Mouse (Mus musculus) cerebellum, adult 18-20 months (tissue): ENCODE results near the gene Hoxa9.

ENCODE experiments used
- DNase-seq, 2 experiments: peaks; one replicate each; pipeline ENCODE4 v3.0.0; 2021

The Hoxa9 gene

DNA sequence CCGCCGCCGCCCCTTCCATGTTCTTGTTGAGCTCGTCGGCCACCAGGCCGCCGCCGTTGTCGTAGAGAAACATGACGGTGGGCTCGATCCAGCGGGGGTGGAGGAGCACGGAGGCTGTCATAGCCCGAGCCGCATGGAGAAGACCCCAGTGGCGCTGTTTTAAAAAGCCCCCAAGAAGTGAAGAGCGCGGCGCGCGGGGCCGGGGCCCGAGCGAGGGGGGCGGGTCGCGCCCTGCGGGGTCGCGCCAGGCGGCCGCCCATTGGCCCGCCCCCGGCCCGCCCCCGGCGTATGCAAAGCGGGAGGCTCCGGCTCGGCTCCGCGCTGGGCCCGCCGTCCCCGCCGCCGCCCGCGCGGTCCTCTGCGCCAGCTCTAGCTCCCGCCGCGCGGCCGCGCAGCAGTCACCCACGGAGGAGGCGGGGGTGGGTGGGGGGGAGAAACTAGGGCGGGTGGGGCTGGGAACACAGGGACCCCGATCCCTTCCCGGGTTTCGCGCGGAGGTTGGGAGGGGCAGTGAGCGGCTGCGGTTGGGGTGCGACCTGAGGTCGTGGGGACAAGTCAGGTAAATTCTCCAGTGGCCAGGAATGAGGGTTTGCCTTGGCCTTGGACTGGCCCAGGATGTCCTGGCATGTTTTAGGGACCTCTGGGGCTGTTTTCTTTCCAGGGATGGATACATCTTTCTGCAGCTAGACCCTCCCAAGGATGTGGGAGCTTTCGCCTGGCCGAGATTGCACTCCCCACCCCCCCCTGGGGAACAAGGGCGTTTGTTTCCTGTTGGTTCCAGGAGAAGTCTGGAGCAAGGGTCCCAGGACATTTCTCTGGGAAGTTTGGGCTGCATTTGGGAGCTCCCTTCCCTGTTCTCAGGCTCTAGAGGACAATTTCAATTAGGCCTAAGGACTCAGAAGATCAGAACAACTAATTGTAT lies 30.0 kb upstream of the Hoxa9 start, which contains the start of gene Hoxa13:
Hoxa13 (minus strand) TSS at position 227 of the 922 bp plus-strand sequence.
- DNase-seq: no peak

DNA sequence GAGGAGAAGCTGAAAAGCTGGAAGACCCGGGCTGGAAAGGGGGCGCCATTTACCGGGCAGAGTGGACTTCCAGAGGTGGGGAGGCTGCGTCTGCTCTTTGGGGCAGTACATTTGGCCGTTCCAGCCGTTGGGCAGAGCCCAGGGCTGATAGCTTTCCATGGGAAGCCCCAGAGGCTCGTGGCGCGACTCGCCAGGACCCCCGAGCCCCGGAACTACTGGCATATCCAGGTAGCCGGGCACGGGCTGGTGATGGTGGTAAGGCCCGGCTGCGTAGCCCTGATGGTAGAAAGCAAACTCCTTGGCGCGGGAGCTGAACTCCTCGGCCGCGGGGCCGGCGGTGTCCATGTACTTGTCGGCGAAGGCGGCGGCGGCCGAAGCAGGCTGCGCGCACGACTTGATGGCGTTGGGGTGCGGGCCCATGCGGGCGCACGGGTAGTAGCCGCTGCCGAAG lies 28.9 kb upstream of the Hoxa9 start:
- DNase-seq: no peak

DNA sequence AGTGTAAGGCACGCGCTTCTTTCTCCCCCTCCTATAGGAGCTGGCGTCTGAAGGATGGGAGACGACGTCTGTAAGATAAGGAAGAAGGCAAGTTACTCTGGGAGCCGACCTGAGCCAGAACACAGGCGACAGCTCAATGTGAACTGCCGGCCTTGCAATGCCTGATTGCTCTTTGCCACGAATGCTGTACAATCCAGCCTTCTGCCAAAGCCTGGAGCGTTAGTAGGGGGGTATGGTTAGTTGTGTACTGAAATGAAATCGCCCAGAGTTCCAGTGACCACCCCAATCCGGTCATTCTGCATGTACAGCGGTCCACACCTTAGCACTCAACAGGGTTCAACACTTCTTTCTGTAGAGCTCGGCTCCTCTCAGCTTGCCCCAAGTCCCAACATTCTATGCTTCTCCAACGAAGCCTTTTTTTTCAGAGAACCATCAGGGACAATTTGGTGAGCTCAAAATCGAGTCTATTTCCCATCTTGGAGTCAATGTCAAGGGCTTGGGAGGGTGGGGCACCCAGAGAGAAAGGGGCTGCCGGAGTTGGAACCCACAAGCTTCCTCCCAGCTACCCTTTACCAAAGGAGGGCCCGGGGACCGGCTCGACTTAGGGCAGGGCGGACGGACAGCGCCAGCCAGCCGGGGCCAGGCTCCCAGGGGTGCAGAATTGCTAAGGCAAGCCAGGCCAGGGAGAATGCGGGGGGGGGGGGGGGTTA lies 28.3 kb upstream of the Hoxa9 start:
- no peak for DNase-seq

DNA sequence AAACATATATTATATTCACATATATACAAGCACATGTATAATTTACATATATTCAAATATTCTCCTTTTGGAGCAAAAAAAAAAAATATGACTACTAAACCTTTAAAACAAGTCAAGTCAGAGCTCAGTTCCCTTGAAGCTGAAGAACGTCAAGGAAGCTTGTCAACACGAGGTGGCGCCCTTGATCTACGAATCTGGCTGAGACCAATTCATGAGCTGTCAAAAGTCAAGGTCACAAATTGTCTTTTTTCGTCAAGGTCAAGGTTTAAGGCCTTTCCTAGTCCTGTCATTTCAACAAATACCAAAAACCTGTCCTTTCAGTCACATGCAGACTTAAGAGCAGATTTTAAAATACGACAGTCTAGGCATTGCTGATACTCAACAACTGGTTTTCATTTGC lies 26.1 kb upstream of the Hoxa9 start:
- peak; percentile 57 to 66 for DNase-seq

DNA sequence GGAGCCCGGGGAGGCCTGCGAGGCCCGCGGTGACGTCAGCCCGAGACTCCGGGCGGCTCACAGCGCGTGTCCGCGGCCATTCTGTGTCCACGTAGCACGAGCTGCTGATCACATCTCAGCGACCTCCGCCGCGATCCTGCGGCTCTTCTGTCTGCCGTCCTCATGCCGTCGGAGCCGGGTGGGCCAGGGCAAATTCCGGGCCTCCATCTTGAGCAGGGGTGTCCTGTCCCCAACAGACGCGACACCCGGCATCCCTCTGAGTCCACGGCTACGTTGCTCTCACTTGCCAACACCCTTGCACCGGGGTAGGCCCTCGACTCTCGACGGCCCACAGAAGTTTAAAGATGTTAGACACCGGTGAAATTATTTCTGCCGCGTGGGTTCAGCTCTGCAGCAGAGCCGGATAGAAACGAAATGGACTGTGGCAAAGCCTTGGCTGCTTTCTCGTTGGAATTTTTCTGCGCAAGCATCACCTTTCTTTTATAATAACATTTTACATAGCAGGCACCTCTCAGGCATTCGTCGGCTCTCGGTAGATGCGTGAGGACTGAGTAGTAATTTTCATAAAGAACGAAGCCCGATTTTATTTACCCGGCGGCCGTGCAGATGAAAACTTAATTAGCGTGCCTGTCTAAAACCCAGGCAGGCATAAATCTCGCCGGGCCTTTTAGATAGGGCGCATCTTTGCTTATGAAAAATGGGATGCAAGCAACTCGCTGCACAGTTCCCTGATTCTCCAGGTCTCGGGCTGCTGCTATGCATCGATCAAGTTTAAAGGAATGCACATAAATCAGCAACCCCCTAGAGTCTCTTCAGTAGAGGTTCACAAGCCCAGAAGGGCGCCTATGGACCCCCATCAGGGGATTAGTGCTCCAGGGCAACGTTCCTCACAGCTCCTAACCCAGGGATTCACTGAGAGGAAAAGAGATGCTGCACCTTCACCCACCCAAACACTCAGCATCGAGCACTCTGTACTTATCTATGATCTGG lies 22.9 kb upstream of the Hoxa9 start:
- DNase-seq: no peak

DNA sequence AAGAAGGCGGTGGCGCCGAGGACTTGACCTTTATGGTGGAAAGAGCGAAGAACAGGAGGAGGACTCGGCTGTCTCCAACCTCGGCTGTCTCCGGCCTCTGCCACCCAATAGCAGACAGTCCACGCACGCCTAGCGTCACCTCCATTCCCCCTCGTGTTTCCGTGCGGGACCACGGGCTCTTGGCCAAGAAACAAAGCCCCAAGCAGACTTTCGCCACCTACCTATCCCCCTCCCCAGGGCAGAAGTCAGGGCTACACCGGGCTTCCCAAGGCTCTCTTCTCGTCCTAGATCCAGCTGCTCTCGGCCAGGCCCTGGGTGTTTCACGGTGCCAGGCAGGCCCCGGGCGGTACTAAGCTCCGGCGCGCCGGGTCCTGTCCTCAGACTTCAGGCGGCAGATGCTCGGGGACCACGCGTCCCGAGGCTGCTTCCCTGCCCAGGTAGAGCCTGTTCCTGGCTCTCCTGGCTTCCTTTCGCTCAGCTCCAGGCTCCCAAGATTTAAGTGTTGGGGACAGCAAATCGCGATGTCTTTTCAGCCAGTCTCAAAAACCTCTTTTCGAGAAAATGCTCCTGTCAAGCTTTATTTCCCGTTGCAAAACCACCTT lies 22.0 kb upstream of the Hoxa9 start:
- no peak for DNase-seq

DNA sequence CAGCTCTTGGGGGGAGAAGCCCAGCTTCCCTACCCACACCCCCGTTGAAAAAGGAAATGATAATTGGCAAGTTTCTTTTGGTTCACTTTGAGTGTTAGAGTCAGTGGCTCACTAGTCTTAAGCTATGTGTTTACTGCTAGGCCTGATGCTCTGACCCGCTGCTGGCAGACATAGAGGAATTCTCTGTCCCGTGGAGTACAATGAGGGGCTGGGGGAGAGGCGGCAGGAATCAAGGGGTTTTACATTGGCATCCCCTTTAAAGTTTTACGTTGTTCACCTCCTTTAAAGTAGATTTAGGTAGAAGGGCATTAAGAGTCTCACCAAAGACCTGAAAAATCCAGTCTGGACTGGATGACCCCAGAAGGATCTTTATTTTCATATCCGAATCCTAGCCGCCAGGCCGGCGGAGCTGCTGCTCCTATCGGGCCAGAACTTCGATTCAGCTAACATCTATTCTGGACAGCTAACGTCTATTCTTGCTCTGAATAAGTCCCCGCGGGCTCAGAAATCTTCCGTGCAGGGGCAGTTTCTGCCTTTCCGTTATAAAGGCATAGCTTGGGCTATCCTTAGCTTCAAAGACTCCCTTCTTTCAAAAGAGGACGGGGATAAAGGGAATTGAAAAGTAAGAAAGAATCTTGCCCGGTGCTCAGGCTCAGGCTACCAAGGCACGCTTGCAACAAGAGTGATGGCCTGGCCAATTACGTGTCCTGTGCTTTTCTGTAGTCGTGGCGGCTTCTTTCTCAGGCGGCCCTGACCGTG lies 21.3 kb upstream of the Hoxa9 start:
- no peak for DNase-seq

DNA sequence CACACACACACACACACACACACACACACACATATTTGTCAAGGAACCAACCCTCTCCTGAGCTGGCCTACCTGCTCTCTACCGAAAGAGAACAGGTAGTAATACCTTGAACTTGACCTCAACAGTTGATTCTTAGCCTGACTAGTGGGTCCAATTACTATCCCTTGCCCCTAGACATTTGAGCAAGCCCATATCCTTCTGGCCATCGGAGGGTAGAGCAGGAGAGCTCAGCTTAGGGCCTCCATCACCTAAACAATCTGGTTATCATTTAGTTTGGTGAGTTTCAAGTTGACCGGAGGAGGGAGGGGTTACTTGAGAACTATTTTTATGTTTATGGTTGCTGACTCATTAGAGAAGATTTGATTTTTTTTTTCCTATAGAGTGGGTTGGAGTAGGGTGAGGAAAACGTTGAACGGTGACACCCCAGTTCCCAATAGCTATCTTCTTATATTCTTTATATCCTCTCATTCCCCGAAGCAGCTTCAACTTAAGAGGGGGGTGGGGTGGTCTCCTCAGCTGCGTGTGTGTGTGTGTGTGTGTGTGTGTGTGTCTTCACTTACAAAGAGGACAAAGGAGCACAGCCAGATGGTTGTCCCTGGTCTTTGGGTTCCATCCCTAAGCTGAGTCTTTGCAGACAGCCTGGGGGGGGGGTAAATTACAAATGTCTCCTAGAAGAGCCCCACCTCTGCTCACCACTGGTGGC lies 20.4 kb upstream of the Hoxa9 start:
- no peak for DNase-seq

DNA sequence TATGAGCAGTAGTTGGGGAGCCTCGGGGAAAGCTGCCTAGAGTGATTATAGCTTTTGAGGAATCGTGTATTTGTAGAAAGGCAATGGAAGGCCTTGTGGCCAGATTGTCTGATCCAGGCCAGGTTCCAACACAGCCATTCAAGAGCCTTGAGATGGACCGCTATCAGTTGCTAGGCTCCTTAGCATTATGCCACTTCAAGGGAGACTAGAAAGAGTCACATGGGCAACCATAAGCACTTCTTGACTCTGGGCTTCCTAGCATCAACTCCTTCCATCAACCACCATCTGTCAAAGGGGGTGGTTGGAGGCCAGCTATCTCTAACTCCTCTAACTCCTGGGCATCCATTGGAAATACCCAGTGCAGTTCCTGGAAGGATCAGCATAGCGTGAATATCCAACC lies 18.9 kb upstream of the Hoxa9 start:
- DNase-seq: no peak

DNA sequence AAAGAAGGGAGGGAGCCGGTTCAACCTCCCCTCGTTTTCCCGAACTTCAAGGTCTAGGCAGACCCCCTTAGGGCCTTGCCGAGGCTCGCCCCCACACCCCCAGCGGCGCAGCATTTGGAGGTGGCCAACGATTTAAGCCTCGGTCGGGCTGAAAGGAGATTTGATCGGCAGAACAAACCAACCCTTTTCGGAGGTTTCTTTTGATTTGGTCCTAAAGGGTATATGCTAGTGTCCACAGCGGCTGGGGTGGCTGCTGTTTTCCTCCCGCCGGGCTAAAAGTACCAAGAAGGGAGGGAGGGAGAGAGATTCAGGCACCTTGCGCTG lies 18.5 kb upstream of the Hoxa9 start:
- no peak for DNase-seq

DNA sequence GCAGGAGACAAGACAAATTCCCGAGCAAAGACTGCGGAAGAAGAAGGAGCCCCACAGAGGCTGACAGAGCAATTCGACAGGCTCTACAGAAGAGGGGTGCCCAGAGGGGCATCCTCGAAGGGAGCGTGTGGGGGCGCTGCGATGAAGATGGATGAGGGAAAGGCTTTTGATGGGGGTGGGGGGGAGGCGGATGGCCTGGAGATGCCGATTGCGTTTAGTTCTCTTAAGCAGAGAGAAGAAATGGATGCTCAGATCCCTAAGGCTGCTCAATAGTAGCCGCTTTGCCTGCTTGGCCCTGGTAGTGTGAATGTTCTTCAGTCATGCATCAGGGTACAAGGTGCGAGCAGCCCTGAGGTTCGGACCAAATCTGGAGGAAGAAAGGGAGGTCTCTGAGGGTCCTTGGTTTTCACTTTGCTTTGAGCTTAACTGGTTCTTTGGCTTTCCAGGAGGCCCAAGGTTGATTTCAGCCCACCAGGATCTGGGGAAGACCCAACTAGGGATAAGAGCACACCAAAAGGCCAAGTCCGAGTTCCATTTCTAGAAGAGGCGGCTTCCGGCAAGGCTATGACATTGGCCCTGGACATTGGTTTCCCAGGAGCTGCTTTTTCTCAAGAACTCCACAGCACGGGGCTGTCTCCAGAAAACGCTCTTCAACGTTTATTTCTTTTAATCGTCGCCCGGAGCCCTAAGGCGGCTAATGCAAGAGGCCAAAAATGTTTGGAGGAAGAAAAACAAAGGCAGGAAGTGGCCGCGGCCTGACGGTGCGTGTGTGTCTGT lies 17.9 kb upstream of the Hoxa9 start:
- no peak for DNase-seq

DNA sequence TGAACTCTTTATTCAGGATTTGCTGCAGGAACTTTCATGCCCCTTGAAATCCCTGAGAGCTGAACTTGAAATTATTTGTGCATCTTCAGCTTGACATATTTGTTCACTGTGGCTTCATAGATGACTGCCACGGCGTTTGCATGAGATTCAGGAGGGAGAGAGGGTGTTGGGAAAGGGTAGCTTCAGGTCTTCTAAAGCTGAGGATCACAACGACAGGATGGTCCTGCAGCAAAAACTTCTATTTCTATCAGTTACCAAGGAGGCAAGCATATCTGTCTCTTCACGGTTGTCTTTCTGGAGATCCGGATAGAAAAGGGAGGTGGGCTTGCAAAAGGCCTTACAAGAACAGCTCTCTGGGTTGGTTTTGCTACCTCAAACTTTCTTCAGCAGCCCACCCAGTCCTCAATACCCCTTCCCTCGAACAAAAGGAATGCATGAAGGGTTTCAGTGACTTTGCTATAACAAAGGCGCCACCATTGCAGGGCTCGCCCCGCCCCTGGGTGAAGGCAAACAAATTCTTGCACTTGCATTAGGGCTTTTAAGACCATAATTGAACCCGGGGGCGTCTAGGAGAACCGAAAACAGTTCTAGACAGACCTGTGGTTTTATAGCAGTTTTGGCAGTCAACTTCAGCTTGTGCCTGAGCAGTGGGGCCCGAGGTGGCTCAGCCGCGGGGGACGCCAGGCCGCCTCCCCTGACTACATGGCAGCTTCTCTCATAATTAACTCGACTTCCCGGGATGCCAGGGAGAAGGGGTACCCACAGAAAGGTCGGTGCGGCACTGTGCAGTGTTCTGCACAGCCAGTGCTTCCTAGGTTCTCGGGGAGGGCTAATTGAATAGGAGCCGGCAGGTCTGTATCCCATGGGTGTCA lies 17.1 kb upstream of the Hoxa9 start:
- DNase-seq: no peak

DNA sequence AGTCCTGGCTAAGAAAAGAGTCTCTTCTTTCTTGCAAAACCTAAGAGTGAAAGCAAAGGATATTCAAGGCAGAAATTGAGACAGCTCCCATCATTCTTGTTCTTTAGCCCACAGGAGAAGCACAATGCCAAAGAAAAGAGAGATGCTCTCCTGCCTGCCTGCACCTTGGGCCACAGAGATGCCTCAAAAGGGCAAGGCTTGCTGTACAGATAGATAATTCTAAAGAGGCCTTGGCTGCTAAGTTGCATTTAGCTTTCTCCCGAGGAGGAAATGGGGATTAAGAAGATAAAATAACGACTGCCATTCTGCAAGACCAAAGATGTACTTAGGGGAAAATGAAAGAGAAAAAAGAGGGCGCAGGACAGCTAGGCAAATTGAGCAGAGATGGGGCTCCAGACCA lies 16.0 kb upstream of the Hoxa9 start:
- no peak for DNase-seq

DNA sequence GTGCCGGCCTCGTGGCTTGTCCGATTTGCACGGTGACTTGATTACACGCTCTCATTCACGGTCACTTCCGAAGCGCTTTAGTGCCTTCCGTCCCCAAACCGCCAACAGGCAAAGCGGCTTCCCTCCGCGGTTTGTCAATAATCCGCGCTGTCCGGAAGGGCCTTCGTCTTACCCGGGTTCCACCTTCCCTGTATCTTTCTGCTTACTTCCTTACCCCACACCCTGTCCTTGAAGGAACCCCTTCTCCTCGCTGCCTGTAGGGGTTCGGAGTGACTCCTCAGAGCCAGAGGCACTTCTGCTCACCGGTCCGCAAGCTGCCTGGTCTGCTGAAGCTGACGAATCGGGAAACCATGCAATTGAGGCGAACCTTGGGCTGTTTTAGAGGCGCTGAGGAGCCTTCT lies 15.5 kb upstream of the Hoxa9 start:
- DNase-seq: no peak

DNA sequence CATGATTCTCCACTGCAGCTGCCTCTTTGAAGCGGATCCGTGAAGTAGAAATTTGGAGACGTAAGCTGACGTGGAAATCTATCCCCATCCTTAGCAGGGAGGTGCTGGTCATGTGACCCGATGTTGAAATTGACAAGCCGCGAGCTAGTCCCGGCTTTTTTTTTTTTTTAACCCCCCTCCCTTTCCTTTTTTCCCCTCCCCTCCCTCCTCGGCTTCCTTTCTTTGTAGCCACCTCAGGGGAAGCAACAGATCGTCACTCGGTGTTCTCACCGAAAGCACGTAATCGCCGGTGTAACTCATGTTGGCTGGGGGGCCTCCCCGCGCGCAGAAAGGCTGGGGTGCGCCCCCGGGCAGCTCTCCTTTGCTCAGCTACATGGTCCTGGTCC lies 14.9 kb upstream of the Hoxa9 start, which contains the start of gene Hoxa11:
Hoxa11 (minus strand) TSS at position 54 of the 386 bp plus-strand sequence.
- no peak for DNase-seq

DNA sequence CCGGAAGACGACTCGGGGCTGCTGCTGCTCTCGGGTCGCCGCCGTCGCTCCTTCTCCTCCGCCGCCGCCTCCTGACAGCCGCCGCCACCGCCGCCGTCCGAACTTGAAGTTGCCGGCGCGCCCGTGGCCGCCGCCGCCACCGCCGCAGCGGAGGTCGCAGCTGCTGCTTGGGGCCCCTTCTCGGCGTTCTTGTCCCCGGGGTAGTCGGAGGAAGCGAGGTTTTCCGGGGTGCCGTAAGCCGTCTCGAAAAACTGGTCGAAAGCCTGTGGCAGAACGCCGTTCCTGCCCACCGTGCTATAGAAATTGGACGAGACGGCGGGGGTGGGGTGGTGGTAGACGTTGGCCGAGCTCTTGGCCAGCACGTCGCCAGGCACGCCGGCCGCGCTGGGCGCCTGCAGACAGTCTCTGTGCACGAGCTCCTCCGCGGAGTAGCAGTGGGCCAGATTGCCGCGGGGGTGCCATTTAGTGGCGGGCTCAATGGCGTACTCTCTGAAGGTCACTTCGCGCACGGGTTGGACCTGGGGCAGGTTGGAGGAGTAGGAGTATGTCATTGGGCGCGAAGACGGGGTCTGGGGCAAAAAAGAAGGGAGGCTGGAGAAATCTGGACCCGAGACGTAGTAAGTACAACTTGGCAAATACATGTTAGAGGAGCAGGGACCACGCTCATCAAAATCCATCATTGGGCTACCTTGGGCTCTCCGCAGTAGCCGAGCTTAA lies 14.3 kb upstream of the Hoxa9 start:
- no peak for DNase-seq

DNA sequence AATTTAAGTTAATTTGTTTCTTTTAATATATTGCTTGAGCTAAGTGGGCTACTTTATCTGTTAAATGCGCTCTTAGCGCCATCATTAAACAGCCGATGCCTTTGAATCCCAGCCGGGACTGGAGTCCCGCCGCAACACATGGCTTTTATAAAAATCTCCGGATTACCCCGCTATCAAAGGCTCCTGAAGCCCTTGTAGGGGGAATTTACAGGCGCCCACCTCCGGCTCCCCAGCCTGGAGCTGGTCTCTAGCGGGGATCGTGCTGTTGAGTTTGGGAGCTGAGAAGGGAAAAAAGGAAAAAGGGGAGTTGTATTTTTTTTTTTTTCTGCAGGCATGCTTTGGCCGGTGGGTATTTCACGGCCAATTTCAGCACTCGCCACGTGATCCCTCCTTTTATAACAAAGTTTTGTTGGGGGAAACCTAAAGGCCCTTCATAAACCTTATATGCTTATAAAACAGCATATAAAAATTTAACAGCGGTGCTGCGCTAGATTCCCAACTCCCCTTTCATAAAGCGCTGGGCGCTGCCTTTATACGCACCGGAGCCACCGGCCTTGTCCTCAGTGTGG lies 13.7 kb upstream of the Hoxa9 start:
- no peak for DNase-seq

DNA sequence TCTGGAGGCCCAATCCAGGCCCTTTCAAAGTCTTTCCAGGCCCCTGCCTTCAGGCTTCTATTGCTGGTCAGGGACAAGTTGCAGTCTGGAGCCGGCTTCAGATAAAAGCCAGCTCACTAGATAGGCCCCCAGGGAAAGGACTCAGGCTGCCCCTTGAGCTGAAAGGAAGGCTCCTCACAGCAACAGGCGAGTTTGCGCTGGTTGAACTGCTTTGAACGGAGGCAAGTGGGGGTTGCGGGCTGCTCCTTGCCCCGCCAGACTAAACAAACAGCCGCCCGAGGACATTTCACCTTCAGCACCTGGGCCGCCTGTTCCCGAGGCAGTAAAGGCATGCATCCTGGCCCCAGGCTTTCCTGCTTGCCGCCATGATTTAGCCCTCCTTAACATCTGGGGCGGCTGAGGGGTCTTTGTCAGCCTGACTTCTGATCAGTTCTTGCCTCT lies 12.8 kb upstream of the Hoxa9 start:
- DNase-seq: no peak
